Mouse (Mus musculus): ENCODE results near the gene Usp32. TPM values are rescaled to one million over a fixed set of nuclear protein-coding genes. Genes with fewer than 3 reads are reported as not detected.
"Not testable (repeated sequence)": the region's sequence is repeated elsewhere in the genome, so short reads cannot be mapped to it uniquely, and the experiment has no call there.

Usp32 gene
- polyA plus RNA-seq, 2 experiments: 14.4 to 25.6 TPM

GRCm38 (mm10) chr11:85170833-85171232 is 30.9 kb upstream of the Usp32 start:
- Histone ChIP-seq H3K4me1 (replicated peaks; ENCODE audit: control insufficient read depth in 2 of 2, insufficient read depth in 2 of 2, low read length in 1 of 2) (peaks cover 0 to 8% of the 10 kb centered on the region in 2 experiments; a peak in 2 of 4 replicates), H3K4me2 (ENCODE audit: low read depth) (peak overlapping the region; percentile 61), H3K9me3 (ENCODE audit: control insufficient read depth, low read length) (no peaks in the 10 kb centered on the region), H3K27me3 (ENCODE audit: control insufficient read depth, insufficient read depth, low read length) (no peaks in the 10 kb centered on the region), H3K9ac (replicated peaks) (no peak overlapping the region), H3K36me3 (replicated peaks; ENCODE audit: control insufficient read depth, insufficient read depth, low read depth) (no peaks in the 10 kb centered on the region), H3K27ac (no peak overlapping the region), H3K4me3 (ENCODE audit: insufficient read depth in 1 of 2, low read depth in 2 of 2, low read length in 2 of 2) (no peak overlapping the region)
- TF ChIP-seq CTCF (IDR thresholded peaks at IDR 0.05; ENCODE audit: low read depth) (no peak), EP300 (IDR thresholded peaks at IDR 0.05; ENCODE audit: low read depth) (no peak)
- ATAC-seq (ENCODE audit: insufficient read depth) (no peak), DNase-seq (ENCODE audit: low read depth in 3 of 3, low spot score in 3 of 3) (no peak)
- WGBS (ENCODE audit: insufficient replicate concordance): 45% methylated on average over 2 of the region's 2 CpGs

GRCm38 (mm10) chr11:85170058-85170740 is 30.2 kb upstream of the Usp32 start, which contains the start of gene 1700125H20Rik:
Gene 1700125H20Rik (plus strand): TSS chr11:85170404.
- TF ChIP-seq EP300 (IDR thresholded peaks at IDR 0.05; ENCODE audit: low read depth) (0 out of 2 replicates have a peak, but pooled peaks have one; percentile 27), CTCF (IDR thresholded peaks at IDR 0.05; ENCODE audit: low read depth) (peak; percentile 99)
- H3K9me3 ChIP-seq (ENCODE audit: control insufficient read depth, low read length): no peaks in the 10 kb centered on the region
- ATAC-seq (ENCODE audit: insufficient read depth): peak; percentile 94
- H3K27ac ChIP-seq: no peak within 1 kb of the TSS; the same call in 1 of the 2 replicates
- WGBS (ENCODE audit: insufficient replicate concordance): 13% methylated on average over 21 of the region's 21 CpGs
- no peaks in the 10 kb centered on the region for H3K36me3 ChIP-seq (replicated peaks; ENCODE audit: control insufficient read depth, insufficient read depth, low read depth)
- DNase-seq (ENCODE audit: low read depth in 3 of 3, low spot score in 3 of 3): peak; percentile 82 to 85 (median 84)
- H3K9ac ChIP-seq (replicated peaks): peak within 1 kb of the TSS; percentile 9
- peak within 1 kb of the TSS in 1 of 2 experiments; percentile 47; a peak in 2 of 4 replicates for H3K4me3 ChIP-seq (ENCODE audit: insufficient read depth in 1 of 2, low read depth in 2 of 2, low read length in 2 of 2)
- peak within 1 kb of the TSS; percentile 61 for H3K4me2 ChIP-seq (ENCODE audit: low read depth)
- H3K4me1 ChIP-seq (replicated peaks; ENCODE audit: control insufficient read depth in 2 of 2, insufficient read depth in 2 of 2, low read length in 1 of 2): peaks cover 0 to 8% of the 10 kb centered on the region in 2 experiments; a peak in 2 of 4 replicates
- no peaks in the 10 kb centered on the region for H3K27me3 ChIP-seq (ENCODE audit: control insufficient read depth, insufficient read depth, low read length)

GRCm38 (mm10) chr11:85167503-85167902 is 27.5 kb upstream of the Usp32 start:
- Histone ChIP-seq H3K27me3 (ENCODE audit: control insufficient read depth, insufficient read depth, low read length) (no peaks in the 10 kb centered on the region), H3K9ac (replicated peaks) (no peak overlapping the region), H3K4me1 (replicated peaks; ENCODE audit: control insufficient read depth in 2 of 2, insufficient read depth in 2 of 2, low read length in 1 of 2) (peaks cover 0 to 8% of the 10 kb centered on the region in 2 experiments; a peak in 2 of 4 replicates), H3K27ac (no peak overlapping the region), H3K36me3 (replicated peaks; ENCODE audit: control insufficient read depth, insufficient read depth, low read depth) (no peaks in the 10 kb centered on the region), H3K4me2 (ENCODE audit: low read depth) (no peak overlapping the region), H3K4me3 (ENCODE audit: insufficient read depth in 1 of 2, low read depth in 2 of 2, low read length in 2 of 2) (no peak overlapping the region), H3K9me3 (ENCODE audit: control insufficient read depth, low read length) (no peaks in the 10 kb centered on the region)
- 34% methylated on average over 1 of the region's 1 CpGs for WGBS (ENCODE audit: insufficient replicate concordance)
- TF ChIP-seq EP300 (IDR thresholded peaks at IDR 0.05; ENCODE audit: low read depth): no peak
- no peak for TF ChIP-seq CTCF (IDR thresholded peaks at IDR 0.05; ENCODE audit: low read depth)
- no peak for DNase-seq (ENCODE audit: low read depth in 3 of 3, low spot score in 3 of 3)
- no peak for ATAC-seq (ENCODE audit: insufficient read depth)

- H3K9me3 ChIP-seq (ENCODE audit: control insufficient read depth, low read length): no peaks in the 10 kb centered on the region
- H3K27ac ChIP-seq: no peak overlapping the region
- no peak for TF ChIP-seq CTCF (IDR thresholded peaks at IDR 0.05; ENCODE audit: low read depth)
- TF ChIP-seq EP300 (IDR thresholded peaks at IDR 0.05; ENCODE audit: low read depth): no peak
- ATAC-seq (ENCODE audit: insufficient read depth): no peak
- no peak for DNase-seq (ENCODE audit: low read depth in 3 of 3, low spot score in 3 of 3)
- H3K4me3 ChIP-seq (ENCODE audit: insufficient read depth in 1 of 2, low read depth in 2 of 2, low read length in 2 of 2): no peak overlapping the region
- H3K9ac ChIP-seq (replicated peaks): no peak overlapping the region
- H3K4me1 ChIP-seq (replicated peaks; ENCODE audit: control insufficient read depth in 2 of 2, insufficient read depth in 2 of 2, low read length in 1 of 2): no peaks in the 10 kb centered on the region
- no peaks in the 10 kb centered on the region for H3K27me3 ChIP-seq (ENCODE audit: control insufficient read depth, insufficient read depth, low read length)
- no peaks in the 10 kb centered on the region for H3K36me3 ChIP-seq (replicated peaks; ENCODE audit: control insufficient read depth, insufficient read depth, low read depth)
- H3K4me2 ChIP-seq (ENCODE audit: low read depth): no peak overlapping the region
Observed at GRCm38 (mm10) chr11:85164371-85164770, 24.4 kb upstream of the Usp32 start.

GRCm38 (mm10) chr11:85163014-85163413 is 23.1 kb upstream of the Usp32 start:
- H3K9me3 ChIP-seq (ENCODE audit: control insufficient read depth, low read length); DNase-seq (ENCODE audit: low read depth in 3 of 3, low spot score in 3 of 3); ATAC-seq (ENCODE audit: insufficient read depth); H3K4me2 ChIP-seq (ENCODE audit: low read depth); H3K4me3 ChIP-seq (ENCODE audit: insufficient read depth in 1 of 2, low read depth in 2 of 2, low read length in 2 of 2); H3K27ac ChIP-seq; H3K9ac ChIP-seq (replicated peaks); H3K36me3 ChIP-seq (replicated peaks; ENCODE audit: control insufficient read depth, insufficient read depth, low read depth); H3K27me3 ChIP-seq (ENCODE audit: control insufficient read depth, insufficient read depth, low read length); H3K4me1 ChIP-seq (replicated peaks; ENCODE audit: control insufficient read depth in 2 of 2, insufficient read depth in 2 of 2, low read length in 1 of 2): not testable (repeated sequence)
- 70% methylated on average over 1 of the region's 1 CpGs for WGBS (ENCODE audit: insufficient replicate concordance)

Measured in liver, embryonic 14.5 days (tissue).